Mouse (Mus musculus): ENCODE measurements around the gene Olfr1314. TPM values are rescaled to one million over a fixed set of nuclear protein-coding genes. Genes with fewer than 3 reads are reported as not detected.

Gene Olfr1314
- not detected in 2 replicates for polyA plus RNA-seq (2012)

DNA sequence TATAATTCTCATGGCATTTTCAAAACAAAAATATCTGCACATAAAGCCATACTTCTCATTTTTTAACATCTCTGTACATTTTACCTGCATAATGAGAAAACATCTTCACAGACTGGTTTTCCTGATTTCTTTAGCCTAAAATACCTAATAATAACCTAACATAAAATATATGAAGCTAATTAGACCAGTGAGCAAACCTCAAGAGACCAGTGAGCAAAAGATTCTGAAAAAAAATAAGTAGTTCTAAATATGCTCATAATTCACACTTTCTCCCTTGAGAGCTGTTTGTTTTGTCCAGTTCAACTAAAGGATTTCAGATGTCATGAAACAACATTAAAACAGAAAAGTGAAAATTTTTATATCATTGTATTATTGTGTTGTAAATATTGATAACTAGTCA lies at the start of gene Olfr1314:
Olfr1314 (minus strand) TSS at position 101 of the 400 bp plus-strand sequence.

DNA sequence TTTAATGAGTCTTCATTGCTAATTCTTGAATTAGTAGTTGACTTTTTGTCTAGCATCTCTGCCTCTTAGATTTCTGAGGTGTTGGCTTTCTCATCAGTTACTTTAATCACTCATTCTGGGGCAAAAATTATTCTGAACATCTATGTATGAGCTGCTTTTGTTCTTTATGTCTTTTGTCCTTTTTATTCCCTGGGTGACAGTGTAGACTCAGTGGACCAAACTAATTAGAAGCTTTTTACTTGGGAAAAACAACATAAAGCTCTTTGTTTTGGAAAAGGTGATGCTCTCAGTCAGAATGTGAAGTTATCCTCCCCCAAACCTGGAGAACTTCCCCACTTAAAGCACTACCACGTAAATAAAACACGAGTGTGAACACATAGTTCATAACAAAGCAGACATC lies 43.4 kb upstream of the Olfr1314 start, which contains the start of gene Olfr1317:
Olfr1317 (plus strand) TSS at position 301 of the 400 bp plus-strand sequence.

GRCm38 (mm10) chr2:112134877-112135276 lies 38.3 kb upstream of the Olfr1314 start, which contains the start of gene Olfr1316:
TSS of gene Olfr1316 (minus strand) at chr2:112134977.

DNA sequence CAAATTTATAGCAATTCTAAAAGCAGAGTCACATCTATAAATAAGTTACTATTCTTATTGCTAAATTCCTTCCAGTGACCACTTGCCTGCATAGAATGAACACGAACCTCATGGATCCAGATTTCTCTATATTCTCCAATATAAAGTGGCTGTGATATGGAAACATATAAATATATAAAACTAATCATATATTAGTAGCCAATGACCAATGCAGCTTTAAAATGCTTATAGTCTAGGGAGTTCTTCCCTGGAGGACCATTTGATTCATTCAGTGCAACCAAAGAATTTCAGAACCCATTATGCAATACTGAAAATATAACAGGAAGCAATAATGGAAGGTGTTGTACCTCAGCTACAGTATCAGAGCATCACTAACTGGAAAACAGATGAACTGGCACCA lies 18.8 kb upstream of the Olfr1314 start, which contains the start of gene Olfr1315-ps1:
Olfr1315-ps1 (minus strand) TSS at position 101 of the 400 bp plus-strand sequence.

GRCm38 (mm10) chr2:112077743-112078142 lies 18.8 kb downstream of the Olfr1314 start, which contains the start of gene Olfr1313:
TSS of gene Olfr1313 (minus strand) at chr2:112077843.

DNA sequence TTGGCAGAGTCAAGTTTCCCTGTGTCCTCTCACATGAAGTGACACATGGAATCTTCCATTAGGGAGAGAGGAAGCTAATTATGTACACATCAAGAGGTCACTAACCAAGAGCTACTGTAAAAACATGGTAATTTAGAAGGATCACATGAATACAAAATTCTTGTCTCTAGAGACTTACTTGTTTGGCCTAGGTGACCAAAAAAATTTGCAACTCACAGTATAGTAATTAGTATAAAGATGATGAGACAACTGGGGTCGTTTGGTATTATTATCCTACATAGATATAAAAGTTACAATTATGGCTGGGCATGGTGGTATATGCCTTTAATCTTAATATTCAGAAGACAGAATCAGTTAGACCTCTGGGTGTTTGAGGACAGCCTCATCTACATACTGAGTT lies 46.4 kb downstream of the Olfr1314 start, which contains the start of gene Olfr1312:
Olfr1312 (minus strand) TSS at position 101 of the 400 bp plus-strand sequence.

Other genes with a start within 250 kb of the Olfr1314 start
- not detected in 2 replicates for gene Olfr1305, start 219.6 kb downstream of the Olfr1314 start, polyA plus RNA-seq (2012)
- gene Olfr1306, start 180.5 kb downstream of the Olfr1314 start, polyA plus RNA-seq (2012), result not detected in 2 replicates
- gene Olfr1307, start 147.3 kb downstream of the Olfr1314 start, polyA plus RNA-seq (2012), result 0.01 TPM in 1 of 2 replicates, not detected in the other
- gene Olfr1308, start 131.8 kb downstream of the Olfr1314 start, polyA plus RNA-seq (2012), result not detected in 2 replicates
- gene Olfr1309, start 106.5 kb downstream of the Olfr1314 start, polyA plus RNA-seq (2012), result not detected in 2 replicates
- gene Olfr1310, start 84.1 kb downstream of the Olfr1314 start, polyA plus RNA-seq (2012), result 0.01 and 0.03 TPM in 2 replicates
- not detected in 2 replicates for gene Olfr1311, start 72.4 kb downstream of the Olfr1314 start, polyA plus RNA-seq (2012)
- not detected in 2 replicates for gene Olfr1312, start 46.5 kb downstream of the Olfr1314 start, polyA plus RNA-seq (2012)
- not detected in 2 replicates for gene Olfr1313, start 18.9 kb downstream of the Olfr1314 start, polyA plus RNA-seq (2012)
- not detected in 2 replicates for gene Olfr1315-ps1, start 18.7 kb upstream of the Olfr1314 start, polyA plus RNA-seq (2012)
- 0.16 TPM in 1 of 2 replicates, not detected in the other for gene Olfr1316, start 38.2 kb upstream of the Olfr1314 start, polyA plus RNA-seq (2012)
- not detected in 2 replicates for gene Olfr1317, start 43.5 kb upstream of the Olfr1314 start, polyA plus RNA-seq (2012)
- not detected in 2 replicates for gene Olfr1318, start 57.4 kb upstream of the Olfr1314 start, polyA plus RNA-seq (2012)
- 119 and 135 TPM in 2 replicates for gene Lpcat4, start 142.7 kb upstream of the Olfr1314 start, polyA plus RNA-seq (2012)
- gene Nutm1, start 162.5 kb upstream of the Olfr1314 start, polyA plus RNA-seq (2012), result 0.01 and 0.04 TPM in 2 replicates
- gene Nop10, start 165.1 kb upstream of the Olfr1314 start, polyA plus RNA-seq (2012), result 23.1 and 27.0 TPM in 2 replicates
- 9.4 and 9.7 TPM in 2 replicates for gene Slc12a6, start 169.0 kb upstream of the Olfr1314 start, polyA plus RNA-seq (2012)
- gene Gm21985, start 169.5 kb upstream of the Olfr1314 start, polyA plus RNA-seq (2012), result not detected in 2 replicates